Mouse (Mus musculus) layer of hippocampus, postnatal 36 days (tissue): ENCODE measurements around the gene Dag1. TPM values are rescaled to one million over a fixed set of nuclear protein-coding genes. Genes with fewer than 3 reads are reported as not detected.
A peak's percentile ranks its signal among the peaks of the same experiment; 100 is the strongest.
"Not testable (repeated sequence)": the region's sequence is repeated elsewhere in the genome, so short reads cannot be mapped to it uniquely, and the experiment has no call there.

Experiments used
- DNase-seq, 2 experiments: peaks; one replicate each; pipeline ENCODE4 v3.0.0; 2022
- total RNA-seq, 2 experiments: library from RNA; stranded (reverse); gene quantifications; 2 replicates each; pipeline ENCODE4 v1.2.3; 2021

Dag1 gene
- total RNA-seq, 2 experiments from 2014 or later = 77.8 to 82.4 TPM

DNA sequence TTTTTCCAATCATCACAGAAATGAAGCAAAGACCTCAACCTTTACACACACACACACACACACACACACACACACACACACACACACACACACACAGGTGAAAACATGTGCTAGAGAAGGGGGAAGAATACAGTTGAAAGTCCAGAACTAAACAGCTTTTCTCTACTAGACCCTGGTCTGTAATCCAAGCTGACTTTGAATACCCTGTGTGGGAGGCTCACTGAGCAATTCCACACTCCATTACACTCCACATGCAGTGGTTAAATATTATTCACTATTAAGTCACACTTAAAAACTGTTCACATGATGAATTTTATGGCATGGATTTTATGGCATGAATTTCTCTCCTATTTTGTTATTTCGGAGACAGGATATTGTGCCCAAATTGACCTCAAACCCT lies 40.1 kb downstream of the Dag1 start:
- no peak for DNase-seq

DNA sequence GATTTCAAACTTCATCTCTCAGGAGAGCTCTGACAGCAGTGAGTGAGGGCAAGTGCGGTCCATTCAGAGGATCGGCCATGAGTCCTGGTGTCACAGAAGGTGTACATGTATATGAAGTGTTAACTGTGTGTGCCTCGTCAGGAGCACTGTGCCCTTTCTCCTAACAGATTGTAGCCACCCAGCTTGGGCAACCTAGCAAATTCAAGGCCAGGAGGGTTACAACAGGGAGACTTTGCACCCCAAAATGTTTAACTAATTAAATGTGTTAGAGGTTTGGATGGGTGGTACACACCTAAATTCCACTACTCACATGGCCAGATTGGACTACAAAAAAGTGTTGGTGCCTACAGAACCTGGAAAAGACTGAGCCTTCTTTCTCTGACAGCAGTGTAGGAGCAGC lies 42.2 kb downstream of the Dag1 start:
- DNase-seq = no peak

DNA sequence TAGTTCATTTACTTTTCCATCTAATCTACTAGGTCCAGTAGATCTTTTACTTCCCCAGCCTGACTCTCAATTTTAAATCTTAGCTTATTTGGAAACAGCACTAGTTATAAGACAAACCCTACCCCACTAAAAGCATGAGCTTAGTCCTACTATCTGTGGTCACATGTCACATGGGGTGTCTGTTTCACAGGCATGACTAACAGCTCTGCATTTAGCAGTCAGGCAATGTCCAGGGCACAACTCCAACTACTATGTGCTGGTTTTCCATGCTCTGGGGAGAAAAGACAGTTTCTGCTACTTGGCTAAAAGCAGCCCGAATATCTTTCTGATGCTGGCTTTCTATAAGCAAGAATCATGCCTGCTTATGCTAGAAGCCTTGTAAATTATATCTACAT lies 43.4 kb downstream of the Dag1 start:
- no peak for DNase-seq

DNA sequence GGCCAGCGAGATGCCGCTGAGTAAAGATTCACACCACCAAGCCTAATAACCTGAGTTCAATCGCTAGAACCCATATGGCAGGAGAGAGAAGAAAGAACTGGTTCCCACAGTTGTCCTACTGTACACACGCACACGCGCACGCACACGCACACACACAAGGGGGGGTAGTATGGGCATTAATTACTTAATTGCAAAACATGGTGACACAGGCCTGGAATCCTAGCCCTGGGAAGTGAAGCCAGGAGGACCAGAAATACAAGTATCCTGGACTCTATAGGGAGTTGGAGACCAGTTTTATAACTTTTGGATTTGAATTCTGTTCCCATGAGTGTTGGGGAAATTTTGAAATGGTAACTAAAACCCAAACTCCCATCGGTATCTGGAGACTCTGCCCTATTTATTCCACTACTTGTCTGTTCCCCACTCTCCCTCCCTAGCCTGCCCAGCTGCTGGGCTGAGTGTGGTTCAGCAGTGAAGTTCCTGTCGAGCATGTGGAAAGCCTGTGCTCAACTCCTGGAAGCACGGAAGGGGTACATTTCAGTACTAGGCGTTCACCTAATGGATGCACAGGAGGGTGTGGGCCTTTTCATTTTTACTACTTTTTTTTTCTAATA lies 43.9 kb downstream of the Dag1 start:
- DNase-seq = no peak

DNA sequence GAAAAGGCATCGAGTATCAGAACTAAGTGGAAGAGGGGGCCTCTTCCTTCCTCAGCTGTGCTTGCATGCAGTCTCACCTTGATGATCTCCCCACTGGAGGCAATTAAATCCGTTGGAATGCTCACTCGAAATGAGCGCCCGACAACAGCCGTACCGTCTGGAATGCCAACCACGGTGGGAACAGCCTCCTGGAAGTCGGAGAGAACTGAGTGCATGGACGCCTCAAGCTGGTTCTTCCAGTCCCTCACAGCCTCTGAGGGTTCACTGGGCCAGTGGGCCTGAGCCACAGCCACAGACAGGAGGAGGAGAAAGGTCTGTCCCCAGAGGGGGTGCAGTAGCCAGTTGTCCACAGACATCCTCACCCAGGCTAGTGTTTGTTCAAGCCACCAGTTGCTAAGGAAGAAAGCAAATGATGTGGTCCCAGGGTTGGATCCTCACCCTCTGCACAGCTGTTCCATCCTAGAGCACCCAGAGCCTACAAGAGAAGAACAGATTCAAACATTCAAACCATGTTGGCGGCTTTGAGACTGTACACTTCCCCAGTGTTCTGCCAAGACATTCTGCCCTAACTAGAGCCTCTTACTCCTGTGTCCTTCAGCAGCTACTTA lies 45.7 kb downstream of the Dag1 start:
- DNase-seq = no peak

DNA sequence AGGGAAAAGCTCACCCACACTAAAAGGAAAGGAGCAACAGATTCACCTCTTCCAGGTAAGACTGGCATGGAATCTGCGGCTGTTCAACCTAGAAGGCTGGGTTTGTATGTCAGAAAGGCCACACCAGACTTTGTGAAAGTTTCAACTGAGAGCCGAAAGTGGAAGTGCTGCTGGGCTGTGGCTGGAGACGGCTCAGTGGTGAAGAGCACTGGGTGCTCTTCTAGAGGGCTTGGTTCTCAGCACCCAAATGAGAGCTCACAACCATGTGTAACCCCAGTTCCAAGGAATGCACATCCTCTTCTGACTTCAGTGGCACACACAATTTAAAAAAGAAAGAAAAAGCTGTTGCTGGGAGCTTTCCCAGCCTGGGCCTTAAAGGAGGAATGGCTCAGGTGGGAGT lies 46.4 kb downstream of the Dag1 start:
- no peak for DNase-seq

DNA sequence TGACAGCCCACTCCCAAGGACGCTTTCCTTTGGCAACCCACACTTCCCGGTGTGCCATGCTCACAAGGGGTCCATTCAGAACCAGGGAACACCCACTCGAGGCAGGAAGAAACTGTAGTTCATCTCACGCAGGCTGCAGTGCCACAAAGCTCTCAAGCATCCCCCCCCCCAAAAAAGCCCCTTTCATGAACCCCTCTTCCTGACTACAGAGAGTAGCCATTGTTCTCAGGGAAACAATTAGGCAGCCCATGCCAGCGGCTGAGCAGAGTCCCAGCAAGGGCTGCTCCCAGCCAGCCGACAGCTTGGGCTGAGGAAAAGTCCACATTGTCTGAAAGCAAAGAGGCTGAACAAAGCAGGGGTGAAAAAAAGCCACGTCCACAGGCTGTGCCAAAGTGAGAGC lies 50.7 kb downstream of the Dag1 start:
- peak in 1 of 2 experiments; percentile 23 for DNase-seq

DNA sequence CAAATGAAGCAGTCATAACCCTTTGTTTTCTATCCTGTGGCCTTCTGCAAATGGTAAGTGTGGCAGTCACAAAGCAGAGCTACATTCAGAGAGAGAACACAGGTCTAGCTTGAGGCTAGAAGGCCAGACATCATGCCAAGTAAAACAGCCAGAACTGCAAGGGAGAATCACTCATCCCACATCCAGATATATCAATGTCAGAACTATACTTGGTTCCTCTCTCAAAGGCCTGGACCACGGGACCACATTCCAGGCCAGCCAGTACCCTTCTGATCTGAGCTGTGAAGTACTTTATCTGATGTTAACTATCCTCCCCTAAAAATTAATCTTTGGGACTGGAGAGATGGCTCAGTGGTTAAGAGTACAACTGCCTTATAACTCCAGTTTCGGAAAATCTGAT lies 51.3 kb downstream of the Dag1 start:
- DNase-seq = no peak

DNA sequence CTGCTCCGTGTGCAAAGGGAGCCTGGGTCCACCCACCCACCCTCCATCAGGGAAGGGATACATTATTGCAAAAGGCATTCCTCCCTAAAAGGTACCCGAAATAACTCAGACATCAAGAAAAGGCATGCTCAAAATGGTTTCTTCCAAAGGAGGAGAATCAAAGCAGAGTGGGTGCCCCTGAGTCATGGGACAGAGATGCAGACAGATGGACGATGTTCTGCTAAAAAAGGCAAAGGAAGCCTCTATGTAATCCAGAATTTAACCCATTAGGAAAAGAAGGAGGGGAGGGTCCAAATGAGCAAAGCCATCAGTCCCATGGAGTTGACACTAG lies 58.2 kb downstream of the Dag1 start:
- DNase-seq = peak in 1 of 2 experiments; percentile 27

DNA sequence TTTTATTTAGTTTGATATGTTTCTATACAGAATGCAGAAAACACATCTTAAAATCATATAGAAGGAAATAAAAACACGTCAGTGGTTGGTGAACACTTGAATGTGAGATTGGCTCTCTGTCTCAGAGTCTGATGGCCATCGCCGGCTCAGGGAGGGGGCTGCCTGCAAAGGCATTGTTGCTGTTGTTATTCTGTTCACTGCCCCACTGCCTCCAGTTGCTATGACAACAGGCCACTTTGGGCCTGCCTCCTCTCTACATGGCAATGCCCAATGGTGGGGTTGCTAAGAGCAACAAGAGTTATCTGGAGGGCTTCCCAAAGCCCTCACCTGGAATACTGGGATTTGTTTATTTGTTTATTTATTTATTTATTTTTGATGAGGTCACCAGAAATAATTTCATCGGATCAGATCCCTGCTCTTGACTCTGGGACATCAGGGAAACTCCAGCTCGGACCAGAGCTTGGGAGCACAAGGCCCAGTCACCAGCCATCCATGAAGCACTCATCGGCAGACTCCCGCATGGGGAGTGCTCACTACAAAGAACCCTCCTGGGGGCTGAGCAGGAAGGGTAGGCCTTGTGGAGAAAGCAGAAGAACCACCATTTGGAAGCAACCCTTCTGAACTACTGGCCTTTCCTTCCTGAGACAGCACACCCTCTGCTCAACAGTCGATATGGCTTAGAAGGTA lies 58.7 kb downstream of the Dag1 start:
- no peak for DNase-seq

DNA sequence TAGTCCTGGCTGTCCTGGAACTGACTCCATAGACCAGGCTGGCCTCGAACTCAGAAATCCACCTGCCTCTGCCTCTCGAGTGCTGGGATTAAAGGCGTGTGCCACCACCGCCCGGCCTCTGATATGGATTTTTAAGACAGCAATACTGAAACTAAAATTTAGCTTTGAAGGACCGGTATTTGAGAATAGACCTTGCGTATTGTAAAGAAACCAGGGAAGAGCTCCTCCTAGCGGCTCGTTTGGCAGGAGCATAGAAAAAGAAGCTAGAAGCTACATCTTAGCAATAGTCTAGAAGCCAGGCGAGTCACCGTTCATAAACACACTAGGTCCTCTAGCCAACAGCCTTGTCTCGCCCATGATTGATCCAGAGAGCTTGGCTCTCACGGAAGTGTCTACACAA lies 60.7 kb downstream of the Dag1 start:
- peak in 1 of 2 experiments; percentile 59 for DNase-seq

DNA sequence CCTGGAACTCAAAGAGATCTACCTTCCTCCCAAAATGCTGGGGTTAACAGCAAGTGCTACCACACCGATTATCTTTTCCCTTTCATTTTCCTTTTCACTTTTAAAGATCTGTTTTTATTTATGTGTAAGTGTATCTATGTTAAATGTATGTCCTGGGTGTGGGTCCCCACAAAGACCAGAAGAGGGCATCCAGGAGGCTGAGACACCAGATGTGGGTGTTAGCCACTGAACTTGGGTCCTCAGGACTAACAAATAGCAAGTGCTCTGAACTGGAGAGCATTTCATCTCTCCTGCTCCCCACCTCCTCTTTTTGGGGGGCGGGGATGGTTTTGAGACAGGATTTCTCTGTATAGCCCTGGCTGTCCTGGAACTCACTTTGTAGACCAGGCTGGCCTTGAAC lies 61.6 kb downstream of the Dag1 start:
- no peak for DNase-seq

DNA sequence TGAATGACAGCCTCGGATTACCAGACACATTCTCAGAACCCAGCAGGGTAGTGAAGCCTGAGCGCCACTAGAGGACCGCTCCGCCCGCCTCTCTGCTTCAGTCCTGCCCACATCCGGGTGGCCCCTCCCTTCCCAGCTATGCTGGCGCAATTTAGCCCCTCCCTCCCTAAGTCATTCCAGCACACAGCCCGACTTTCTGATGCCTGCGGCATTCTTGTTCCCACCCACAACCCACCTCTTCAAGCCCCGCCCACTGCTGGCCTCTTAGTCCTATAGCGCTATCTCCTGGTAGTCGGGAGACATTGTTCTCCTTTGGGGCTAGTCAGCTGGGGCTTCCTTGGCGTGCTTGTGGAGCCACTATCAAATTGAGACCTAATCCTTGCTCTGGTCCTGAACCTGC lies 62.6 kb downstream of the Dag1 start:
- DNase-seq = peak; percentile 88 to 91

DNA sequence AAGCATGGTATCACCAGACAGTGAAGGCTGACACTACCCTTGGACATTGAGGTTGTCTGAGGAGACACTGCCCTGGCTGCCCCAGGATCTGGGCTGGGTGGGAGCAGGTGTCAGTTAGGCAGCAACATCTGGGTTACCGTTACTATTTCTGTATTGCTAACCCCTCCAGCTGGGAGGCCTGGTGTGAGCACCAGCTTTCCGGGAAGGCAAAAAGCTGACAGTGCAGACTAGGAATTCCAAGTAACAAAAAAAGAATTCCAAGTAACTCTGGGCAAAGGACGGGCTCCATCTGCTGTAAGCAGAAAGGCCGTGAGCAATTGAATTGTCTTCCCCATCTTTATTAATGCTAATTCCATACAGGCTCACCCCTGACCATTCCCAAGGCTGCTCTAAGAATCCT lies 65.1 kb downstream of the Dag1 start:
- DNase-seq = no peak

DNA sequence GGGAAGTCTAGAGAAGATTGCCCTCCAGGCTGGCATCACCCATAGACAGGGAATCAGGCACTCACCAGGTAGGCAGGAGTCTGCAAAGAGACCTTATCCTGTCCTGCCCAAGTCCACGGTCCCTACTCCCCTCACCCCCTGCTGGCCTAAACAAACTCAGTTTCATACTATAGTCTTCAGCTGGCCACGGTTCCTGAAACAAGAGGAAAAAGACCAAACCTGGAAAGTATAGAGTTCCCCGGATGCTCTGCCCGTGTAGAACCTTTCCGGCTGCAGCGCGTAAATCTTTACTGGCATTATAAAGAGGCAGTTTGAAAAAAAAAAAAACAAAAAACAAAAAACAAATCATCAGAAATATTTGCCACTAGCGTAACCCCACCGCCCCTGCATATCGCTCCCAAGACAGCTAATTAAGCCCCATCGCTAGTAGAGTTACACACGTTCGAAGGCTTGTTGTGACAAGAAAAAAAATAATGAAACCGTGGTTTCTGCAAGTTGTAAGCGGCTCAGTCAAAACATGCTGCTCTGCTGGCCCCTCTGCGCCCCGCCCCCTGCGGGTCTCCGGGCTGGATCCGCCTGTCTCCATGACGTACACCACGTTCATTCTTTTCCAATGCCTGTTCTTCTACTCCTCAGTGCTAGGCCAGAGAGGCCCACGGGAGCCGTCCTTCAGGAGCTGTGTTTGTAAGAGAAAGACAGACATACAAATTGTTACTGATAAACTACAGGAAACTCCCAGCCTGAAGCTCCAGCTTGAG lies 66.7 kb downstream of the Dag1 start:
- DNase-seq = no peak

DNA sequence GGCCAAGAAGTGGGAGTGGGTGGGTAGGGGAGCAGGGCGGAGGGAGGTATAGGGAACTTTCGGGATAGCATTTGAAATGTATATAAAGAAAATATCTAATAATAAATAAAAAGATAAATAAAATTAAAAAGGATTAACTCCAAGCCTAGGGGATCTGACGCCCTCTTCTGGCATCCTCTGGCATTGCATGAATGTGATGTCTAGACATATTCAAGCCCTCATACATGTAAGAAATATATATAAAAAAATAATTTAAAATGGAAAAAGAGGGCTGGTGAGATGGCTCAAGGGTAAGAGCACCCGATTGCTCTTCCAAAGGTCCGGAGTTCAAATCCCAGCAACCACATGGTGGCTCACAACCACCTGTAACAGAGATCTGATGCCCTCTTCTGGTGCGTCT lies 67.5 kb downstream of the Dag1 start:
- not testable (repeated sequence) for DNase-seq

DNA sequence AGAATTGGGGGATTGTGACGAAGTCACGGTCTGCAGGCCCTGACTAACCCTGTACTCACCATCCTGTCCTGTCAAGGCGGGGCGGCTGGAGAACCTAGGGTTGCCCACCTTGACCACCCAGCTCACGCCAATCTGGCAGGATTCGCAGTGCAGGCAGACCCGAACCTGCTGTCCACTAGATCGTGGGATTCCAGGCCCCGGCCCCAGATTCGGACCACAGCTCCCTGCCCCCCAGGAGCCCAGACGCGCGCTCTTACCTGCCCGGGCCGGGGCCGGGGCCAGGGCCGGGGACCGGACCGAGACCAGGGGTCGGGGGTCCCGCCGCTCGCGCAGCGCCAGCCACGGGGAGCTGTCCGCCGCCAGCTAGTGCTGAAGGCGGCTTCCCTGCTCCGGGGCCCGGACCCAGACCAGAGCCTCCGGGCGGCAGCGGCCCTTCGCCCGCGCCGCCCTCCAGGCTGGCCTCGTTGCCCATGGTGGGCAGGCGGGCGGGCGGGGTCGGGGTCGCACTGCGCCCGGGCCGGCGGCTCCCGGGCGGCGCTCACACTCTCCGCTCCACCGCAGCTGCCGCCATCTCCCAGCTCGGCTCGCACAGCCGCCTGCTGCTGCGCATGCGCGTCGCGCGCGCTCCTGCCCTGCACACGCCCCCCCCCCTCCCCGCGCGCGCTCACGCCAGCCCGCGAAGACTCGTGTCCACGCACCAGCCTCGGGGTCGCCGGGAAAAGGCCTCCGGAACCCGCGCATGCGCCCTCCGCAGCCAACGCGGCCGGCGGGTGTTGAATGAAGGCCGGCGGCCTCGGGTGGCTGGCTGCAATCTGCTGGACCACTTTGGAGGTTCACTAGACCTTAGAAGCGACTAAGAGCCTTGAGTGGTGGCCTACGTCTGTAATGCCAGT lies 73.7 kb downstream of the Dag1 start, which contains the start of gene Bsn:
Gene Bsn, minus strand, starts transcription at position 598 of the 893 bp plus-strand sequence.
- peak; percentile 71 to 72 for DNase-seq

DNA sequence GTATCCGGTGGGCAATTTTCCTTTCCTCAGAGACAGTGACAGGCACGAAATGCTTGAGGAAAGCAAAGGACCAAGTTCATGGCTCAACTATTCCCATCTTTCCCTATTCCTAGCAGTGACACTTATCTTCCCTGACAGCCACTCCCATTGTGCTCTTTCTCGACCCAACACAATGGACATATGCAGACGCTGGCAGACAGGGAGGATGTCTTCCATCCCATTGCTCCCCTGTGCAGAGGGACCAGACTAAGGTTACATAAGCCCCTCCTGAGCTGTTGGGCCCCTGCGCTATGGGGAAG lies 74.3 kb downstream of the Dag1 start:
- no peak for DNase-seq

DNA sequence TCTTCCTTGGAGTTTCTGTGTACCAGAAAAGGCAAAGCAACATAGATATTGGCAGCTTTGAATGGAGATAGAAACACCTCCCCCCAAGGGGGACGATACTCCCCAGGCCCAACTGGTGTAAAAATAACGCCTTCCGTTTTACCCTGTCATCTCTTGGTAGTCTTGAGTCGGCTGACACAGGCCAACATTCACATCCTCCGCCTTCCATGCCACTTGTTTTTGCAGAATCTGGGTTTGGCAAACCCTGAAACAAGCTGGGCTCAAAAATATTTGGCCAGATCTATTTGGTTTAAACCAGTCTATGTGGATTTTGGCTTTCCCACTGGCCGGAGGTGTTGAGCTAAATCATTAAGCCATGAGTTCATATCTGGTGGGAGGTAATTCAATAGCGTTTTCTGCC lies 74.7 kb downstream of the Dag1 start:
- no peak for DNase-seq

DNA sequence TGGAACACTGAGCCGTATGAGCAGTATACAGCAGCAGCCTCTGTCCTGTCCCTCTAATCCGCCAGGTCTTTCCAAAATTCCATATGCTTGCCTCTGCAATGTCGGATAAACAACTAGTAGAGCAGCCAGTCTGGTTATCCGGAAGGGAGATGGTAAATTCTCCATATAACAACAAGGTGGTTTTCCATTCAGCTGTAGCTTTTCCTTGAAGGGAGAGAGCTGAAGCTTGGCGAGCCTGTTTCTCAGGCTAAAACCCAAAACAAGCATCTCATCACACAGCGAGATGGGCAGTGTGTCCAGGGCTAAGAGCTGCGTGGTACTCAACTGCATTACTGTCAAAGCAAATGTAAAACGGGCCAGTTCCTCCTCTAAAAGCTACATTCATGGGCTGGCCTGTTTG lies 75.2 kb downstream of the Dag1 start:
- no peak for DNase-seq

DNA sequence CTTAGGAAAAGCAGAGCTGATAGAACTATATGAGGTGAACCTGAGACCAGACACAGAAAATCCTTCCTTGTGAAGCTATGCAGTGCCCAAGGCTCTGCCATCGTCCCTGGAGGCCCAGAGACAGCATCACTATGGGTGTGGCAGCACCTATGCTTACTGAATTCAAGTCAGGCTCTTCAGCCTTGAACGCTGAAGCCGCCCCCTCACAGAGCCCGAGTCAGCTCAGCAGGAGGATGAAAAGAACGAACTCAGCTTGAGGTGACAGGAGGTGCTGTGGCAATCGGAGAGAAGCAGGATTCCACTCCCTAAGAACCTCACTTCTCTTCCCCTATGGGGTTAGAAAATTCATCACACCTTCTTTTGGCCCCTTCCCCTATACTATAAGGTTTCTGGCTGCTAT lies 76.1 kb downstream of the Dag1 start:
- DNase-seq = no peak

DNA sequence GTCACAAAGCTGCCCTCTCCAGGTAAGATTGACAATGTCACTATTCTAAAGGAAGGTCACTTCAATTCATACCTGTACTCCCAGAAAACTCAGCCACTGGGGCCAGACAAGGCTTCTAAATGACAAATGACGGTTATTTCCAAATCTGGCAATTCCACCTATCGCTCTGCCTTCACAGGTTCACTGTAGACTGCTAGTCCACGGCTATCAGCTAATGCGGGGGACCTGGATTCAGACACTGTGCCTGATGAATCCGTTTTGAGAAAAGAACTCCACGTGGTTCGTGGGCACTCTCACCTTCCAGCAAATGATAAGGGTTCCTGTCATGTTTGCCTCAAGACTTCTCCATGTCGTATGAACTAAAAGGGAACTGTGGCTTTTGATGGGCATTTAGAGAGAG lies 78.0 kb downstream of the Dag1 start:
- no peak for DNase-seq

DNA sequence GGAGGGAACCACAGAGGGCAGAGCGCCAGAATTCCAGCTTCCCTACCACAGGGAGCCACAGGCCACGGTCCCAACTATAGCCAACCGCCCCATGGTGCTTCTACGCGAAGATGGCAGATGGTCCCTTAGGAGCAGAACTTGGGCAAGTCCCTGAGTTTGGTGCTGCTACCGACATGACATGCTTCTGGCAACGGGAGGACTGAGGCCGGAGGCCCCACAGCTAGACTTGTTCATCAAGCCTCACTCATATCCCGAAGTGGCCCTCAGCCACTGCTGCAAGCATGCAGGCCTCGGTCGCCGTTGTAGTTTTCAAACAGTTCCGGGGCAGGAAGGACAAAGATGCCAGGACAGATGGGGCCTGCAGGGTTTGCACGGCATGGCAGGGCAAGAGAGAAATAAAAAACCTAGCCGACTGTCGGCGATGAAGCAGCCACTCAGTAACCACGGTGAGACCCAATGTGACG lies 80.2 kb downstream of the Dag1 start:
- no peak for DNase-seq
